Mouse (Mus musculus): ENCODE data around the gene Steap2. TPM values are rescaled to one million over a fixed set of nuclear protein-coding genes. Genes with fewer than 3 reads are reported as not detected.

Steap2 gene
- polyA plus RNA-seq, 1 experiment from 2014 or later: 9.5 TPM

DNA sequence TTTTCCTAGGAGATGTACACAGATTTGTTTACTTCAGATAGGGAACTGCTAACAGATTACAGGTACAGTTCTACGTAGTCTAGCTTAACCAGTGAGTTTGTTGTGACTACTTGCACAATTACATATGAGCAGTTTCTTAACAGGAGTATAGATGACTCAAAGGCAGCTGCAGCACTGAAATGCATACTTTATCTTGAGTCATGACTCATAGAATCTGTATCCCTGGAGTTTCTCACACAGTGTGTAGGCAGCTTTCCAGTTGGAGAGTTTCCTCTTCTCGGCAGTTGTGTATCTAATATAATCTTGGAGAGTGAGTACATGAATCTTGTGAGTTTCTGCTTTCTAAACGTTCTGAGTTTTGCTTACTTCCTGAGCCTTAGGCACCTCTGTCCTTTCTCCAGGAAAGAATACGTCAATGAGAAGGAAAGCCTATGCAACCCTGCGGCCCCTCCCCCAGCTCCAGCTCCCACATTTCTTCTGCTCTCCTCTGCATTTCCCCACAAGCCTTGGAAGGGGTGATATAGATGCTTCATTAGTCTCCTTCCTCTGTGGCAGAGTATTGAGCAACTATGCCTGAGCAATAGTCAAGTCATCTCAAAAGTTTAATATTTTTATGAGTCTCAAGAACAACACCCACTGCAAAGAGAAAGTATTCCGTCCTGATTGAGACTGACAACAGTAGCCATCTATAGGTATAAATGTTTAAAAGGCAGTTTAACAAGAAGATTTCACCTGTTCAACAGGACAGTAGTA is 45.4 kb downstream of the Steap2 start:
- no peak for ATAC-seq (ENCODE audit: low read depth)
- no peaks in the 10 kb centered on the region for H3K9me3 ChIP-seq (ENCODE audit: control insufficient read depth, low read length)
- no peaks in the 10 kb centered on the region for H3K36me3 ChIP-seq (ENCODE audit: control insufficient read depth, insufficient read depth, low read length)
- H3K4me1 ChIP-seq (ENCODE audit: control insufficient read depth, insufficient read depth, low read length): no peaks in the 10 kb centered on the region
- no peak overlapping the region for H3K4me3 ChIP-seq (ENCODE audit: low read depth, low read length)
- 79% methylated on average over 6 of the region's 6 CpGs for WGBS
- H3K4me2 ChIP-seq (ENCODE audit: low read depth, low read length): no peak overlapping the region
- no peak overlapping the region for H3K9ac ChIP-seq (replicated peaks; ENCODE audit: low read depth, low read length)
- H3K27me3 ChIP-seq (ENCODE audit: control insufficient read depth, insufficient read depth, low read length): no peaks in the 10 kb centered on the region
- H3K27ac ChIP-seq (ENCODE audit: low read depth, low read length): no peak overlapping the region

DNA sequence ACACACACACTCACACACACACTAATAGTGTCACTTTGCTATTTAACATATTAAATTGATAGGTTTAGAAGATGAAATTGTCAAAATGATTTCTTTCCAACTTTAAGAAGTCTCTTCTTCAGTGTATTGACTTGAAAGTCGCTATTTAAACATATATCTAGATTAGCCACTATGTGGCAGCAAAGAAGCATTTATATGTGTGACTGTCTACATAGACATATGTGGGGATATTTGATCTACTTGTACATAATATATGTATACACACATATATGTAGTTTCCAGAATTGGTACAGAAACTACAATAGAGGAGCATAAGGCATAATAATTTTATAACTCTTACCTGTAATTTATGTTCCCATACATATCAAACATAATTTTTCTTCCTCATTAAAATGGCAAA is 48.2 kb downstream of the Steap2 start:
- no peaks in the 10 kb centered on the region for H3K4me1 ChIP-seq (ENCODE audit: control insufficient read depth, insufficient read depth, low read length)
- no peak overlapping the region for H3K4me3 ChIP-seq (ENCODE audit: low read depth, low read length)
- H3K27ac ChIP-seq (ENCODE audit: low read depth, low read length): no peak overlapping the region
- no peak overlapping the region for H3K9ac ChIP-seq (replicated peaks; ENCODE audit: low read depth, low read length)
- no peaks in the 10 kb centered on the region for H3K27me3 ChIP-seq (ENCODE audit: control insufficient read depth, insufficient read depth, low read length)
- peak; percentile 71; the same call in 1 of the 2 replicates for ATAC-seq (ENCODE audit: low read depth)
- WGBS: 7% methylated on average over 1 of the region's 1 CpGs
- no peaks in the 10 kb centered on the region for H3K9me3 ChIP-seq (ENCODE audit: control insufficient read depth, low read length)
- no peak overlapping the region for H3K4me2 ChIP-seq (ENCODE audit: low read depth, low read length)
- no peaks in the 10 kb centered on the region for H3K36me3 ChIP-seq (ENCODE audit: control insufficient read depth, insufficient read depth, low read length)

DNA sequence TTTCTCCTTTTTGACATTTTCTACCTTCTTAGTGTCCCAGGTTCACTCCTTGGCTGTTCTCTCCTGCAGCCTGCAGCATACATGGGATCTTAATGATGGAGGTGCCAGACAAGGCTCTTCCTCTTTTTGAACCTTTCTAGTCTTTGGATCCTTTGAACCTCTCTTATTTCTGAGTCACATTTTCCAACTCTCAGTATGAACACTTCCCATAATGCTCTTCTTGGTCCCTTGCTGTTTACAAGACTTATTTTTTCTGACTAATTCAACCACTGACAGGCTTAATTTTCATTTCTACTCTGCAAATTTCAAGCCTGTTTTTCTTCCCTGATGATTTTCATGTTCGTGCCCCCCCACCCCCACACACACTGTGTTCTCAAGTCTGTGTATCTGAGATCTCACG is 55.9 kb downstream of the Steap2 start:
- Histone ChIP-seq H3K4me1 (ENCODE audit: control insufficient read depth, insufficient read depth, low read length) (no peaks in the 10 kb centered on the region), H3K4me2 (ENCODE audit: low read depth, low read length) (no peak overlapping the region), H3K9ac (replicated peaks; ENCODE audit: low read depth, low read length) (no peak overlapping the region), H3K36me3 (ENCODE audit: control insufficient read depth, insufficient read depth, low read length) (no peaks in the 10 kb centered on the region), H3K27ac (ENCODE audit: low read depth, low read length) (no peak overlapping the region), H3K27me3 (ENCODE audit: control insufficient read depth, insufficient read depth, low read length) (no peaks in the 10 kb centered on the region), H3K4me3 (ENCODE audit: low read depth, low read length) (no peak overlapping the region), H3K9me3 (ENCODE audit: control insufficient read depth, low read length) (no peaks in the 10 kb centered on the region)
- no peak for ATAC-seq (ENCODE audit: low read depth)
- WGBS: 52% methylated on average over 2 of the region's 2 CpGs

DNA sequence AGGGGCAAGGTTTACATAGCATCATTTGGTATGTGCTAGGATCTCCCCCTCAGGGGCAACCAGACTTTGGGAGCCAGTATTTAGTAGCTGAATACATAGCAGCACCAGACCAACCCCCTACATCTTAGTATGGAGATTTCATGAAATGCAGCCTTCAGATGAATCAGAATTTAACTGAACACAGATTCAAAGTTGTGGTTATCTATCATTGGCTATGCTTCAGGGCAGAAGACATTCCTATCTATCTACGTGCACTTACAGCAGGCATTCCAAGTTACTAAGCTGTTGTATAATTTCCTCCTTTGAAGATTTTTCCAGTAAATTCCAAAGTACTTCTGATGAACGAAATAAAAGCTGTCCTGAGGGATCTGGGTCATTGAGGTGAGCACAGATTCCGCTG is 68.9 kb downstream of the Steap2 start:
- no peaks in the 10 kb centered on the region for H3K9me3 ChIP-seq (ENCODE audit: control insufficient read depth, low read length)
- 89% methylated on average over 3 of the region's 3 CpGs for WGBS
- no peaks in the 10 kb centered on the region for H3K4me1 ChIP-seq (ENCODE audit: control insufficient read depth, insufficient read depth, low read length)
- no peak for ATAC-seq (ENCODE audit: low read depth)
- no peak overlapping the region for H3K27ac ChIP-seq (ENCODE audit: low read depth, low read length)
- no peaks in the 10 kb centered on the region for H3K27me3 ChIP-seq (ENCODE audit: control insufficient read depth, insufficient read depth, low read length)
- no peak overlapping the region for H3K4me3 ChIP-seq (ENCODE audit: low read depth, low read length)
- no peak overlapping the region for H3K9ac ChIP-seq (replicated peaks; ENCODE audit: low read depth, low read length)
- no peaks in the 10 kb centered on the region for H3K36me3 ChIP-seq (ENCODE audit: control insufficient read depth, insufficient read depth, low read length)
- no peak overlapping the region for H3K4me2 ChIP-seq (ENCODE audit: low read depth, low read length)

DNA sequence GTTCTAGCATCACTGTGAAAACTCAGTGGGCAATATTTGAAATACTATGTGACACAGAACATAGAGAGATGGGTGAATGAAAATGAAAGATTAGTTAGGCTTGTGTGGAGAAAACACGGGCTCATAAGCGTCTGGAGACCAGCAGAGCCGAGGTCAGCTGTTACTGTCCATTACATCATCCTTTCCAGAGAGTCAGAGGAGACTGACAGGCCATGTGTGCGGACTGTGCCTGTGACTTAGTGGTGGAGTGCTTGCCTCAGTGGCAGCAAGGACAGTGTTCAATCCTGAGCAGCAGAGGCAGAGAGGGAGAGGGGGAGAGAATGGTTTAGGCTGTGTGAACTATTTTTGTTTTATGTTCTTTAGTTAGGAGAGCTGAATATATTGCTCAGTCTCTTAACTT is 76.0 kb downstream of the Steap2 start:
- ATAC-seq (ENCODE audit: low read depth): no peak
- H3K27ac ChIP-seq (ENCODE audit: low read depth, low read length): no peak overlapping the region
- H3K27me3 ChIP-seq (ENCODE audit: control insufficient read depth, insufficient read depth, low read length): no peaks in the 10 kb centered on the region
- no peak overlapping the region for H3K4me3 ChIP-seq (ENCODE audit: low read depth, low read length)
- H3K4me1 ChIP-seq (ENCODE audit: control insufficient read depth, insufficient read depth, low read length): no peaks in the 10 kb centered on the region
- no peak overlapping the region for H3K9ac ChIP-seq (replicated peaks; ENCODE audit: low read depth, low read length)
- H3K9me3 ChIP-seq (ENCODE audit: control insufficient read depth, low read length): no peaks in the 10 kb centered on the region
- no peaks in the 10 kb centered on the region for H3K36me3 ChIP-seq (ENCODE audit: control insufficient read depth, insufficient read depth, low read length)
- 64% methylated on average over 4 of the region's 4 CpGs for WGBS
- H3K4me2 ChIP-seq (ENCODE audit: low read depth, low read length): no peak overlapping the region

Other genes starting within 250 kb of the Steap2 start
- 0.33 TPM in 1 of 2 replicates, not detected in the other for gene 1700015F17Rik, start 215.4 kb downstream of the Steap2 start, polyA plus RNA-seq (2014; fragmentation: Nextera tagmentation; extraction: Ambion mirVana)
- gene Cldn12, start 179.6 kb downstream of the Steap2 start, polyA plus RNA-seq (2014; fragmentation: Nextera tagmentation; extraction: Ambion mirVana): 17.0 and 19.3 TPM in 2 replicates
- gene Gtpbp10, start 135.0 kb downstream of the Steap2 start, polyA plus RNA-seq (2014; fragmentation: Nextera tagmentation; extraction: Ambion mirVana): 21.7 and 23.4 TPM in 2 replicates
- gene Gm8773, start 120.8 kb downstream of the Steap2 start, polyA plus RNA-seq (2014; fragmentation: Nextera tagmentation; extraction: Ambion mirVana): 14.1 and 14.9 TPM in 2 replicates
- 7.5 and 14.2 TPM in 2 replicates for gene Cfap69, start 30.3 kb downstream of the Steap2 start, polyA plus RNA-seq (2014; fragmentation: Nextera tagmentation; extraction: Ambion mirVana)
- gene Steap1, start 54.7 kb upstream of the Steap2 start, polyA plus RNA-seq (2014; fragmentation: Nextera tagmentation; extraction: Ambion mirVana): 0.88 and 1.8 TPM in 2 replicates

Data from neural tube, embryonic 14.5 days (tissue).